Mouse (Mus musculus) spleen, adult 2 months (tissue): ENCODE measurements around the gene Lamc2.

Source experiments
- CTCF ChIP-seq: fragments of 200-500 bp; IDR thresholded peaks from 2 replicates; pipeline ENCODE4 v1.5.1; 2011; ENCODE audit warnings: mild to moderate bottlenecking, inconsistent platforms; ENCODE audit not compliant: insufficient read depth, insufficient read length, insufficient replicate concordance; ENCODE audit errors: extremely low read depth
- POLR2A ChIP-seq: fragments of 200-500 bp; IDR thresholded peaks from 2 replicates; pipeline ENCODE4 v1.6.1; 2011; ENCODE audit warnings: low read depth, low read length, inconsistent platforms

- TF ChIP-seq CTCF (no peak), POLR2A (no peak)
Observed at GRCm38 (mm10) chr1:153093172-153093571, 93.1 kb downstream of the Lamc2 start.
